Mouse (Mus musculus): Measurements from ENCODE around the gene Kcnc1. TPM values are rescaled to one million over a fixed set of nuclear protein-coding genes. Genes with fewer than 3 reads are reported as not detected.

The Kcnc1 gene
- total and polyA plus RNA-seq, 3 experiments, result 0.08 to 0.14 TPM; not detected in 1

GRCm38 (mm10) chr7:46418102-46418622, 21.9 kb downstream of the Kcnc1 start:
- H3K79me2 ChIP-seq (replicated peaks; ENCODE audit: control insufficient read depth, extremely low read depth, insufficient read depth, poor library complexity, severe bottlenecking), result no peaks in the 10 kb centered on the region
- in situ Hi-C loops (cut with MboI; ENCODE audit: low pct_ligation_motif_present, low pct_unique_long_range_greater_than_20kb, low sequenced_read_pairs), result no loop called here
- no peak for DNase-seq (ENCODE audit: extremely low read depth)
- TF ChIP-seq CHD2 (IDR thresholded peaks at IDR 0.05; ENCODE audit: low read length) (no peak), POLR2AphosphoS2 (IDR thresholded peaks at IDR 0.05; ENCODE audit: low read depth, low read length) (no peak), RCOR1 (conservative IDR thresholded peaks at IDR 0.05; ENCODE audit: low read depth, low read length) (no peak), MYC (IDR thresholded peaks at IDR 0.05; ENCODE audit: low read depth, low read length) (no peak), ZKSCAN1 (IDR thresholded peaks at IDR 0.05; ENCODE audit: borderline replicate concordance, low read depth, low read length) (no peak), SIN3A (IDR thresholded peaks at IDR 0.05; ENCODE audit: low read length) (no peak), MAZ (IDR thresholded peaks at IDR 0.05; ENCODE audit: low read depth, low read length) (no peak), BHLHE40 (IDR thresholded peaks at IDR 0.05; ENCODE audit: low read depth, low read length) (no peak), CHD1 (IDR thresholded peaks at IDR 0.05; ENCODE audit: low read depth, low read length) (no peak), ETS1 (conservative IDR thresholded peaks at IDR 0.05; ENCODE audit: low read depth, low read length) (no peak), SMC3 (IDR thresholded peaks at IDR 0.05; ENCODE audit: low read depth, low read length) (no peak), GABPA (IDR thresholded peaks at IDR 0.05; ENCODE audit: insufficient replicate concordance, low read depth, low read length) (no peak), RAD21 (IDR thresholded peaks at IDR 0.05; ENCODE audit: low read depth, low read length) (no peak)
- H3K9me3 ChIP-seq (replicated peaks; ENCODE audit: low read length), result no peaks in the 10 kb centered on the region
- H3K27me3 ChIP-seq (replicated peaks), result no peaks in the 10 kb centered on the region
- no peak overlapping the region for H3K9ac ChIP-seq (ENCODE audit: insufficient read depth, low read depth)
- no peak overlapping the region for H3K4me2 ChIP-seq (ENCODE audit: insufficient read depth, low read depth, poor library complexity, severe bottlenecking)
- 0 out of 4 replicates have a peak, but pooled peaks cover 0 to 6% of the 10 kb centered on the region in 2 experiments for H3K4me1 ChIP-seq (ENCODE audit: control insufficient read depth in 1 of 2, insufficient read depth in 2 of 2)
- H3K27ac ChIP-seq (ENCODE audit: insufficient read depth, low read depth), result no peak overlapping the region
- H3K36me3 ChIP-seq (replicated peaks in 1 of 2; ENCODE audit: control insufficient read depth in 1 of 2, insufficient read depth in 1 of 2, low read length in 1 of 2), result no peaks in the 10 kb centered on the region
- dilution Hi-C loops (cut with MboI; ENCODE audit: extremely low pct_ligation_motif_present, extremely low pct_unique_long_range_greater_than_20kb, low sequenced_read_pairs), result no loop called here
- H3K4me3 ChIP-seq (replicated peaks in 1 of 3; ENCODE audit: low read depth in 2 of 3, low read length in 2 of 3, poor library complexity in 1 of 3), result no peak overlapping the region

GRCm38 (mm10) chr7:46421535-46421934, 25.2 kb downstream of the Kcnc1 start:
- Histone ChIP-seq H3K79me2 (replicated peaks; ENCODE audit: control insufficient read depth, extremely low read depth, insufficient read depth, poor library complexity, severe bottlenecking) (no peaks in the 10 kb centered on the region), H3K27me3 (replicated peaks) (no peaks in the 10 kb centered on the region), H3K27ac (ENCODE audit: insufficient read depth, low read depth) (no peak overlapping the region), H3K9ac (ENCODE audit: insufficient read depth, low read depth) (no peak overlapping the region), H3K4me3 (replicated peaks in 1 of 3; ENCODE audit: low read depth in 2 of 3, low read length in 2 of 3, poor library complexity in 1 of 3) (no peak overlapping the region), H3K9me3 (replicated peaks; ENCODE audit: low read length) (no peaks in the 10 kb centered on the region), H3K36me3 (replicated peaks in 1 of 2; ENCODE audit: control insufficient read depth in 1 of 2, insufficient read depth in 1 of 2, low read length in 1 of 2) (no peaks in the 10 kb centered on the region), H3K4me1 (ENCODE audit: control insufficient read depth in 1 of 2, insufficient read depth in 2 of 2) (0 out of 4 replicates have a peak, but pooled peaks cover 0 to 6% of the 10 kb centered on the region in 2 experiments), H3K4me2 (ENCODE audit: insufficient read depth, low read depth, poor library complexity, severe bottlenecking) (no peak overlapping the region)
- in situ Hi-C loops (cut with MboI; ENCODE audit: low pct_ligation_motif_present, low pct_unique_long_range_greater_than_20kb, low sequenced_read_pairs), result no loop called here
- TF ChIP-seq MEF2A (IDR thresholded peaks at IDR 0.05; ENCODE audit: borderline replicate concordance, low read depth, low read length) (no peak), SMC3 (IDR thresholded peaks at IDR 0.05; ENCODE audit: low read depth, low read length) (no peak), ZMIZ1 (IDR thresholded peaks at IDR 0.05; ENCODE audit: low read depth, low read length) (no peak), ZC3H11A (IDR thresholded peaks at IDR 0.05; ENCODE audit: low read depth, low read length) (no peak), RAD21 (IDR thresholded peaks at IDR 0.05; ENCODE audit: low read depth, low read length) (no peak), USF1 (IDR thresholded peaks at IDR 0.05; ENCODE audit: low read depth, low read length) (no peak), ETS1 (conservative IDR thresholded peaks at IDR 0.05; ENCODE audit: low read depth, low read length) (no peak), PAX5 (IDR thresholded peaks at IDR 0.05; ENCODE audit: low read length) (no peak), MXI1 (IDR thresholded peaks at IDR 0.05; ENCODE audit: low read depth, low read length) (no peak), EP300 (IDR thresholded peaks at IDR 0.05; ENCODE audit: low read length) (no peak), USF2 (conservative IDR thresholded peaks at IDR 0.05; ENCODE audit: low read depth, low read length) (no peak), ELF1 (IDR thresholded peaks at IDR 0.05; ENCODE audit: low read depth, low read length) (no peak), POLR2AphosphoS2 (IDR thresholded peaks at IDR 0.05; ENCODE audit: low read depth, low read length) (no peak), MAX (IDR thresholded peaks at IDR 0.05; ENCODE audit: low read length) (no peak), CTCF (conservative IDR thresholded peaks at IDR 0.05 in 1 of 2, IDR thresholded peaks at IDR 0.05 in 1 of 2; ENCODE audit: low read depth in 2 of 2, low read length in 2 of 2) (no peak), MYC (IDR thresholded peaks at IDR 0.05; ENCODE audit: low read depth, low read length) (no peak)
- DNase-seq (ENCODE audit: extremely low read depth), result no peak
- dilution Hi-C loops (cut with MboI; ENCODE audit: extremely low pct_ligation_motif_present, extremely low pct_unique_long_range_greater_than_20kb, low sequenced_read_pairs), result no loop called here

All from CH12.LX (cell line).